Mouse (Mus musculus) G1E (cell line): ENCODE results near the gene Tipin.

Source experiments
- CTCF ChIP-seq: IDR thresholded peaks from 2 replicates; pipeline ENCODE4 v1.5.1; 2012; ENCODE audit warnings: low read depth, low read length, inconsistent platforms, mixed read lengths
- POLR2AphosphoS5 ChIP-seq: IDR thresholded peaks from 2 replicates; pipeline ENCODE4 v1.6.1; 2012; ENCODE audit warnings: low read depth, low read length, inconsistent platforms; ENCODE audit not compliant: insufficient replicate concordance

DNA sequence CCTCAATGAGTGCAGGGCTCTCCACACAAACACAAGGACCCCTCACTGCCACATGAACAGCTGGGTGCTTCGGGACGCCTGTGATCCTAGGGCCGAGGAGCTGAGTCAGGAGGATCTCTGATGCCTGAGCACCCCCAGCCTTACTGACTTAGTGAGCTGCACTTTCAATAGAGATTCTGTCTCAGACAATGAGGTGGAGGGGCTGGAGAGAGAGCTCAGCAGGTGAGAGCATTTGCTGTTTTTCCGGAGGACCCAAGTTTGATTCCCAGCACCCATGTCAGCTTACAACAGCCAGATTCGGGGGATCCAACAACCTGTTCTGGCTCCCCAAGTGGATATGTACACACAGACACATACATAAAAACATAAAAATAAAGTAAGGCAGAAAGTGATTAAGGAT is 35.6 kb downstream of the Tipin start:
- TF ChIP-seq CTCF (no peak), POLR2AphosphoS5 (no peak)
